Mouse (Mus musculus) activated CD4-positive, CD25-positive, alpha-beta regulatory T cell (primary cell): ENCODE measurements around the gene Magel2. TPM values are rescaled to one million over a fixed set of nuclear protein-coding genes. Genes with fewer than 3 reads are reported as not detected.

Experiments
- polyA plus RNA-seq, 2 experiments: library from polyadenylated mRNA; unstranded; fragments of 100-300 nt; shearing (Covaris generic); gene quantifications; one replicate each; pipeline ENCODE4 v1.2.1; 2017

Magel2 gene
- not detected for polyA plus RNA-seq

GRCm38 (mm10) chr7:62376510-62377304 is at the start of gene Magel2:
Gene Magel2 (plus strand): TSS chr7:62377010.

GRCm38 (mm10) chr7:62346269-62346668 is 30.5 kb upstream of the Magel2 start, which contains the start of gene Ndn:
Gene Ndn (plus strand): TSS chr7:62346569.

GRCm38 (mm10) chr7:62419493-62420360 is 42.9 kb downstream of the Magel2 start, which contains the start of gene Mkrn3:
Gene Mkrn3 (minus strand): TSS chr7:62420139.

Other genes with a start within 250 kb of the Magel2 start
- gene Ndn, start 30.4 kb upstream of the Magel2 start, polyA plus RNA-seq: not detected
- under 1 TPM in 1 of 2 experiments, not detected in 1; 0.58 TPM for gene Mkrn3, start 43.1 kb downstream of the Magel2 start, polyA plus RNA-seq
- gene Peg12, start 87.5 kb downstream of the Magel2 start, polyA plus RNA-seq: under 1 TPM; 0.08 to 0.44 TPM